Mouse (Mus musculus) layer of hippocampus, postnatal 14 days (tissue): ENCODE results near the gene Mctp1. TPM values are rescaled to one million over a fixed set of nuclear protein-coding genes. Genes with fewer than 3 reads are reported as not detected.

ENCODE experiments used
- DNase-seq, 2 experiments: peaks; one replicate each; pipeline ENCODE4 v3.0.0; 2021 to 2022; ENCODE audit warnings: low spot score in 2 of 2, mixed read lengths in 1 of 2
- total RNA-seq, 2 experiments: library from RNA; stranded (reverse); gene quantifications; 2 replicates each; pipeline ENCODE4 v1.2.3; 2021

The Mctp1 gene
- total RNA-seq, 2 experiments from 2014 or later: 58.0 to 59.7 TPM

- DNase-seq: no peak
Observed at GRCm38 (mm10) chr13:76597005-76597404, 212.7 kb downstream of the Mctp1 start.

- DNase-seq: no peak
Observed at GRCm38 (mm10) chr13:76609425-76609824, 225.1 kb downstream of the Mctp1 start.

- DNase-seq: no peak
Observed at GRCm38 (mm10) chr13:76611499-76611898, 227.2 kb downstream of the Mctp1 start.

GRCm38 (mm10) chr13:76620111-76620510 lies 235.8 kb downstream of the Mctp1 start:
- no peak for DNase-seq

GRCm38 (mm10) chr13:76620525-76620924 lies 236.2 kb downstream of the Mctp1 start:
- no peak for DNase-seq

- DNase-seq: no peak
Observed at GRCm38 (mm10) chr13:76633707-76634106, 249.4 kb downstream of the Mctp1 start.

- DNase-seq: no peak
Observed at GRCm38 (mm10) chr13:76638282-76638681, 253.9 kb downstream of the Mctp1 start.

- DNase-seq: no peak
Observed at GRCm38 (mm10) chr13:76659523-76659922, 275.2 kb downstream of the Mctp1 start.

- DNase-seq: peak in 1 of 2 experiments; percentile 67
Observed at GRCm38 (mm10) chr13:76681286-76681685, 297.0 kb downstream of the Mctp1 start.

- DNase-seq: no peak
Observed at GRCm38 (mm10) chr13:76689349-76689748, 305.0 kb downstream of the Mctp1 start.

GRCm38 (mm10) chr13:76690143-76690542 lies 305.8 kb downstream of the Mctp1 start:
- DNase-seq: no peak

GRCm38 (mm10) chr13:76690697-76691096 lies 306.4 kb downstream of the Mctp1 start:
- DNase-seq: no peak

GRCm38 (mm10) chr13:76734013-76734412 lies 349.7 kb downstream of the Mctp1 start:
- DNase-seq: no peak

- DNase-seq: no peak
Observed at GRCm38 (mm10) chr13:76750663-76751429, 366.5 kb downstream of the Mctp1 start.

GRCm38 (mm10) chr13:76759832-76760490 lies 375.6 kb downstream of the Mctp1 start:
- peak; percentile 51 to 74 for DNase-seq

- DNase-seq: peak in 1 of 2 experiments; percentile 29
Observed at GRCm38 (mm10) chr13:76799662-76800061, 415.3 kb downstream of the Mctp1 start.

GRCm38 (mm10) chr13:76801126-76801632 lies 416.8 kb downstream of the Mctp1 start:
- DNase-seq: no peak

- DNase-seq: peak in 1 of 2 experiments; percentile 74
Observed at GRCm38 (mm10) chr13:76802051-76802728, 417.9 kb downstream of the Mctp1 start.

- DNase-seq: no peak
Observed at GRCm38 (mm10) chr13:76802926-76803325, 418.6 kb downstream of the Mctp1 start.

GRCm38 (mm10) chr13:76803799-76804198 lies 419.5 kb downstream of the Mctp1 start:
- DNase-seq: no peak

- DNase-seq: no peak
Observed at GRCm38 (mm10) chr13:76808871-76809390, 424.6 kb downstream of the Mctp1 start.
